Mouse (Mus musculus) brain, embryonic 18.5 days (tissue): ENCODE results near the gene 1700056E22Rik.

Source experiments
- DNase-seq: peaks from one replicate; pipeline ENCODE4 v3.0.0-alpha.2; 2012; ENCODE audit warnings: low read depth, low spot score

1700056E22Rik gene

GRCm38 (mm10) chr1:184023971-184024370, 10.1 kb downstream of the 1700056E22Rik start:
- DNase-seq: no peak

GRCm38 (mm10) chr1:184019722-184020107, 14.4 kb downstream of the 1700056E22Rik start:
- DNase-seq: no peak

GRCm38 (mm10) chr1:184019042-184019721, 14.9 kb downstream of the 1700056E22Rik start:
- DNase-seq: no peak

GRCm38 (mm10) chr1:184017606-184018005, 16.5 kb downstream of the 1700056E22Rik start:
- no peak for DNase-seq

GRCm38 (mm10) chr1:184015995-184016730, 17.9 kb downstream of the 1700056E22Rik start:
- DNase-seq: no peak

- DNase-seq: no peak
These were observed 20.0 kb downstream of the 1700056E22Rik start for GRCm38 (mm10) chr1:184014091-184014490.

GRCm38 (mm10) chr1:184013106-184013505, 21.0 kb downstream of the 1700056E22Rik start, which contains the start of gene Dusp10:
Gene Dusp10, plus strand, starts transcription at chr1:184013302.
- DNase-seq: no peak

GRCm38 (mm10) chr1:184011311-184011710, 22.8 kb downstream of the 1700056E22Rik start:
- DNase-seq: no peak

GRCm38 (mm10) chr1:184006086-184006485, 28.0 kb downstream of the 1700056E22Rik start:
- no peak for DNase-seq

- DNase-seq: no peak
These were observed 28.6 kb downstream of the 1700056E22Rik start for GRCm38 (mm10) chr1:184005315-184006058.

GRCm38 (mm10) chr1:184004311-184004710, 29.8 kb downstream of the 1700056E22Rik start:
- DNase-seq: no peak

- DNase-seq: no peak
These were observed 31.6 kb downstream of the 1700056E22Rik start for GRCm38 (mm10) chr1:184002470-184002869.

GRCm38 (mm10) chr1:183997207-183997606, 36.9 kb downstream of the 1700056E22Rik start:
- DNase-seq: no peak

GRCm38 (mm10) chr1:183991921-183992320, 42.2 kb downstream of the 1700056E22Rik start:
- DNase-seq: no peak

- no peak for DNase-seq
These were observed 46.3 kb downstream of the 1700056E22Rik start for GRCm38 (mm10) chr1:183987711-183988245.
